Comparison of ENCODE assay signal across 20 mouse cellular contexts in genomic region chr11:79575383-79576073, GRCm38 (mm10). TPM values are rescaled to one million over a fixed set of nuclear protein-coding genes. Genes with fewer than 3 reads are reported as not detected.
DNase-seq lines count a peak whose midpoint lies in the region; ATAC-seq and TF ChIP-seq lines count a peak whose summit lies in the region.
"Had no signal": no experiment of that assay in that cellular context is flagged by ENCODE, and none has a peak within 500 bp of the region (broad histone marks: within the 10 kb centered on the region; RNA-seq: fewer than 3 reads in every experiment).

No protein-coding gene starts in this region.

- no peak overlapping the region for H3K9ac ChIP-seq in heart, embryonic 15.5 days
- H3K9ac ChIP-seq: forebrain, embryonic 13.5 days; forebrain, postnatal 0 days; hindbrain, embryonic 12.5 days had no signal

- TF ChIP-seq CTCF in left cerebral cortex, adult 2 months (IDR thresholded peaks at IDR 0.05) = no peak

- intact Hi-C loops in left cerebral cortex, adult 2 months (cut with DNase I) = loop anchor here (5.0 to 10.0 kb wide), 2 partner anchors 103 to 321 kb away; partner anchors contain the start of gene Wsb1

- H3K27me3 ChIP-seq in heart, embryonic 15.5 days = no peaks in the 10 kb centered on the region
- H3K27me3 ChIP-seq: forebrain, embryonic 13.5 days; hindbrain, embryonic 12.5 days had no signal

- peak; percentile 55; the same call in 1 of the 2 replicates for ATAC-seq in heart, embryonic 15.5 days (replicated peaks; ENCODE audit: insufficient number of reproducible peaks, insufficient read depth, low FRiP score, low read depth)
- ATAC-seq: forebrain, embryonic 13.5 days; forebrain, postnatal 0 days; hindbrain, embryonic 16.5 days had no signal

- DNase-seq in cerebellum, postnatal 14 days = peak; percentile 47 to 51
- DNase-seq in cerebellum, adult 11 months = no peak
- no peak for DNase-seq in heart, adult 8-10 months (ENCODE audit: low spot score)
- DNase-seq in left cerebral cortex, adult 2 months (ENCODE audit: extremely low spot score in 1 of 2, low spot score in 2 of 2) = no peak
- DNase-seq in left cerebral cortex, adult 8-10 months (ENCODE audit: low spot score in 2 of 2) = no peak
- DNase-seq in brain, adult 2 months (ENCODE audit: low read depth, low spot score) = peak; percentile 37
- DNase-seq in neural tube, embryonic 10.5 days (ENCODE audit: extremely low spot score, low spot score) = no peak
- DNase-seq: adrenal gland, adult 2 months; adrenal gland, postnatal 25 days; forebrain, postnatal 0 days; gastrocnemius, postnatal 14 days; kidney, adult 11 months had no signal

- WGBS in heart, embryonic 15.5 days = 68% methylated on average over 14 of the region's 14 CpGs

- H3K9me3 ChIP-seq in heart, embryonic 15.5 days (replicated peaks) = no peaks in the 10 kb centered on the region
- H3K9me3 ChIP-seq: embryonic facial prominence, embryonic 10.5 days; forebrain, embryonic 13.5 days; hindbrain, embryonic 12.5 days had no signal

- H3K4me2 ChIP-seq in heart, embryonic 15.5 days = no peak overlapping the region
- H3K4me2 ChIP-seq: forebrain, embryonic 13.5 days; heart, embryonic 11.5 days; hindbrain, embryonic 12.5 days had no signal

- peaks cover 9% of the 10 kb centered on the region; the same call in 1 of the 2 replicates for H3K4me1 ChIP-seq in heart, embryonic 15.5 days (replicated peaks)
- H3K4me1 ChIP-seq: forebrain, embryonic 13.5 days; hindbrain, embryonic 12.5 days had no signal

- peaks cover 22% of the 10 kb centered on the region for H3K36me3 ChIP-seq in heart, embryonic 15.5 days

- no peak overlapping the region for H3K4me3 ChIP-seq in heart, embryonic 15.5 days
- no peak overlapping the region for H3K4me3 ChIP-seq in left cerebral cortex, adult 2 months
- H3K4me3 ChIP-seq: embryonic facial prominence, embryonic 10.5 days; forebrain, embryonic 13.5 days; hindbrain, embryonic 12.5 days had no signal

- H3K27ac ChIP-seq in heart, embryonic 15.5 days = no peak overlapping the region
- H3K27ac ChIP-seq in left cerebral cortex, adult 2 months = peak overlapping the region; percentile 1; the same call in 1 of the 2 replicates
- H3K27ac ChIP-seq: embryonic facial prominence, embryonic 10.5 days; forebrain, embryonic 13.5 days; hindbrain, embryonic 12.5 days had no signal

RNA-seq across cellular contexts. Expression of gene Rab11fip4, which starts 15.5 kb away (rescaled TPM):
- 0.26 and 3.1 TPM in 2 replicates for polyA plus RNA-seq in heart, embryonic 15.5 days (2015; fragmentation: Nextera tagmentation; extraction: Ambion mirVana)
- under 1 TPM in 3 of 4 experiments, not detected in 1; 0.05 to 0.40 (median 0.06) TPM for total RNA-seq in heart, adult 8-10 months (2022)
- 100 to 1,000 TPM; 246 to 249 TPM for total RNA-seq in left cerebral cortex, adult 2 months (2021)
- total RNA-seq in left cerebral cortex, adult 8-10 months (2022) = 100 to 1,000 TPM; 238 to 263 (median 241) TPM

RNA-seq across cellular contexts. Expression of gene Evi2a, which starts 45.1 kb away (rescaled TPM):
- polyA plus RNA-seq in heart, embryonic 15.5 days (2015; fragmentation: Nextera tagmentation; extraction: Ambion mirVana) = 2.3 and 5.5 TPM in 2 replicates
- 1 to 10 TPM; 1.4 to 3.3 (median 1.6) TPM for total RNA-seq in heart, adult 8-10 months (2022)
- 10 to 100 TPM; 11.6 TPM for total RNA-seq in left cerebral cortex, adult 2 months (2021)
- total RNA-seq in left cerebral cortex, adult 8-10 months (2022) = 10 to 100 TPM; 33.2 to 36.9 (median 34.8) TPM

RNA-seq across cellular contexts. Expression of gene Evi2, which starts 45.1 kb away (rescaled TPM):
- 0.52 and 0.53 TPM in 2 replicates for polyA plus RNA-seq in heart, embryonic 15.5 days (2015; fragmentation: Nextera tagmentation; extraction: Ambion mirVana)
- under 1 TPM in 2 of 4 experiments, not detected in 2; 0.11 to 0.12 TPM for total RNA-seq in heart, adult 8-10 months (2022)
- not detected for total RNA-seq in left cerebral cortex, adult 2 months (2021)
- total RNA-seq in left cerebral cortex, adult 8-10 months (2022) = under 1 TPM in 3 of 4 experiments, not detected in 1; 0.14 to 0.53 (median 0.20) TPM
- total RNA-seq: adrenal gland, postnatal 25 days; forebrain, postnatal 0 days; gastrocnemius, adult 18-20 months had no signal

RNA-seq across cellular contexts. Expression of gene Evi2b, which starts 52.0 kb away (rescaled TPM):
- polyA plus RNA-seq in heart, embryonic 15.5 days (2015; fragmentation: Nextera tagmentation; extraction: Ambion mirVana) = 0.42 and 2.0 TPM in 2 replicates
- total RNA-seq in heart, adult 8-10 months (2022) = 1 to 10 TPM in 1 of 4 experiments, under 1 TPM in 3; 0.44 to 1.4 (median 0.74) TPM
- total RNA-seq in left cerebral cortex, adult 2 months (2021) = under 1 TPM; 0.30 to 0.91 TPM
- 1 to 10 TPM in 1 of 4 experiments, under 1 TPM in 2, not detected in 1; 0.44 to 2.0 (median 0.66) TPM for total RNA-seq in left cerebral cortex, adult 8-10 months (2022)
- total RNA-seq: ES-E14 had no signal
- polyA plus RNA-seq: embryonic facial prominence, embryonic 10.5 days; forebrain, embryonic 13.5 days; hindbrain, embryonic 16.5 days had no signal

Comparison
In these comparisons a context has a peak if more than half of its experiments do, and no peak if none do; other contexts are left out.
1. DNase-seq: peak in cerebellum, postnatal 14 days (2 of 2) and brain, adult 2 months (single experiment); none in cerebellum, adult 11 months (single experiment), heart, adult 8-10 months (single experiment), left cerebral cortex, adult 2 months (0 of 2), left cerebral cortex, adult 8-10 months (0 of 2) and neural tube, embryonic 10.5 days (single experiment).
2. RNA of gene Rab11fip4, which starts 15.5 kb away (total RNA-seq): 246 to 249 TPM in left cerebral cortex, adult 2 months and 238 to 263 TPM in left cerebral cortex, adult 8-10 months; 0.05 to 0.40 TPM in heart, adult 8-10 months; every median in the first group is over 100 times any median in the second.